Mouse (Mus musculus): ENCODE results near the gene Alox5. TPM values are rescaled to one million over a fixed set of nuclear protein-coding genes. Genes with fewer than 3 reads are reported as not detected.

Gene Alox5
- polyA plus RNA-seq, 1 experiment = 0.74 TPM

DNA sequence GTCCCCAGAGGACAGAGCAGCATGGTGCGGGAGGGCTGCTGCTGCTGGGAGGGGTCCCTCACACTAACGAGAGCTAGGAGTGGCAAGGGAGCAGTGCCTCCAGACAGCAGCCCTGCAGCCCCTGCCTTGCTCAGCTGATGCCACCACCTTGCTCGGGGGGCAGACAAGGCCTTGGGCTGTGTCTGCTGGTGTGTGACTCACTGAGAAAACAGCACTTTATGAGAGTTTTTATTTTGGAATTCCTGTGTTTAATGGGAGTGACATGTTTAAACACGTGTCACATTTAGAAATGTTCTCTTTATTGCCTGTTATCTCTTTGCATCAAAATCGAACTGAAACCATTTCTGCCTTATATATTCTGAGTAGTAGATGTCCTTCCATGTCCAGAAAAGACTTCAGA is 54.3 kb downstream of the Alox5 start:
- Histone ChIP-seq H3K27ac (ENCODE audit: insufficient read depth, low read length) (no peak overlapping the region), H3K4me1 (ENCODE audit: control insufficient read depth, insufficient read depth, low read length) (peaks cover 23% of the 10 kb centered on the region), H3K4me3 (replicated peaks; ENCODE audit: insufficient read depth, low read depth, low read length) (no peak overlapping the region), H3K27me3 (ENCODE audit: control insufficient read depth, insufficient read depth, low read length) (no peaks in the 10 kb centered on the region)
- TF ChIP-seq CTCF (IDR thresholded peaks at IDR 0.05; ENCODE audit: borderline replicate concordance, insufficient read depth, low read depth, low read length) (no peak), POLR2A (IDR thresholded peaks at IDR 0.05; ENCODE audit: borderline replicate concordance, insufficient read depth, low read length) (no peak)
- DNase-seq = no peak
- 64% methylated on average over 5 of the region's 5 CpGs for WGBS

DNA sequence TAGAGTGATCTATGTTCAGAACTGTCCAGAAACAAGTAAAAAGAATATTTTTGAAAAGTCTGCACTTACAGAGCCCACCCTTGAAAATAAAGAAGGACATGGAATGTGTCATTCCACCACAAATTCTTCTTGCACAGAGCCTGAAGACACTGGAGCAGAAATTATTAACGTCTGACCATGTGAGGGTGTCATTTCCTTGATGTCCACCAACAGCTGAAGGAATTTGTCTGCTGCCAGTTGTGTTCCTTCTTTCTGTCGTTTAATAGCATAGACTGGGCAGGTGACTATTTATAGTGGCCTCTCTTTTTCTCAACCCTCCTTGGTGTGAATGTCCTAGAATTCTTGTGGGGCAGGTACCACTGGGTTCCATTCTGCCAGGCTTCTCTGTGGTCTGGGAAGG is 54.8 kb downstream of the Alox5 start:
- Histone ChIP-seq H3K4me3 (replicated peaks; ENCODE audit: insufficient read depth, low read depth, low read length) (no peak overlapping the region), H3K27me3 (ENCODE audit: control insufficient read depth, insufficient read depth, low read length) (no peaks in the 10 kb centered on the region), H3K27ac (ENCODE audit: insufficient read depth, low read length) (no peak overlapping the region), H3K4me1 (ENCODE audit: control insufficient read depth, insufficient read depth, low read length) (peaks cover 25% of the 10 kb centered on the region)
- 43% methylated on average over 2 of the region's 2 CpGs for WGBS
- TF ChIP-seq POLR2A (IDR thresholded peaks at IDR 0.05; ENCODE audit: borderline replicate concordance, insufficient read depth, low read length) (no peak), CTCF (IDR thresholded peaks at IDR 0.05; ENCODE audit: borderline replicate concordance, insufficient read depth, low read depth, low read length) (no peak)
- DNase-seq = no peak

DNA sequence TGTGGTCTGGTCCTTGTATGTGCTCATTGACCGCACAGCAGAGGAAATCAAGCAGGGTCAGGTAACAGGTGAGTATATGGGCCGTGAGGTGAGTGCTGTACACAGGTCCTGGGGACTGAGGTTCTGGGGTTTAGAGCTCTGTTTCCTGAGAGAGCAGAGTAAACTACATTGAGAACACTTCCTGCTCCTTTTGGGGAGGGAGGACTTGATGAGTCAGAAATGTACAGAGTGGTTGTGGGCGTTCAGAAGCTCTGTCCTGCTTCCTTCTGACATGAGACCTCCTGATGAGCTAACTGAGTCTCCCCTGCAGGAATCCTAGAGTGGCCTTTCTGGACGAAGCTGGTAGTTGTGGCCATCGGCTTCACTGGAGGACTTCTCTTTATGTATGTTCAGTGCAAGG is 55.3 kb downstream of the Alox5 start:
- peaks cover 30% of the 10 kb centered on the region for H3K4me1 ChIP-seq (ENCODE audit: control insufficient read depth, insufficient read depth, low read length)
- 60% methylated on average over 5 of the region's 5 CpGs for whole genome bisulfite sequencing
- TF ChIP-seq POLR2A (IDR thresholded peaks at IDR 0.05; ENCODE audit: borderline replicate concordance, insufficient read depth, low read length) (no peak), CTCF (IDR thresholded peaks at IDR 0.05; ENCODE audit: borderline replicate concordance, insufficient read depth, low read depth, low read length) (no peak)
- H3K4me3 ChIP-seq (replicated peaks; ENCODE audit: insufficient read depth, low read depth, low read length) = no peak overlapping the region
- peak overlapping the region; percentile 23; the same call in 1 of the 2 replicates for H3K27ac ChIP-seq (ENCODE audit: insufficient read depth, low read length)
- no peak for DNase-seq
- H3K27me3 ChIP-seq (ENCODE audit: control insufficient read depth, insufficient read depth, low read length) = no peaks in the 10 kb centered on the region

DNA sequence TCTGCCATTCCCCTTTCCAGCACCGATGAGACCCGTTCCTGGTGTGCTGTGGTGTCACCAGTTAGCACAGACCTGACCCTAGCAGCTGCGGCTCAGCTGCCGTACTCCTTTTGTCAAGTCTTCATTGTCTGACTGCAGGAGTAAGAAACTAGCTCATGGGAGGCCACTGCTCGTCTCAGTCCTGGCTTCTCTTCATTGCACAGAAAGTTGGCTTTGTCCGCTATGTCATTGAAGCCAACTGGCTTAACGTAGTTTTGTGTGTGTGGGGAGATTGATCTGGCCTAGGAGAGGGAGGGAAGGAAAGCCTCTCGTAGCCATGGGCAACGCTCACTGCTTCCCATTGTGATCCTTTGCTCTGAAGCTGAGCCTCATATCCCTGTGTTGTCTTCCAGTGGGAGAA is 55.7 kb downstream of the Alox5 start:
- Histone ChIP-seq H3K4me3 (replicated peaks; ENCODE audit: insufficient read depth, low read depth, low read length) (no peak overlapping the region), H3K27ac (ENCODE audit: insufficient read depth, low read length) (peak overlapping the region; percentile 23; the same call in 1 of the 2 replicates), H3K4me1 (ENCODE audit: control insufficient read depth, insufficient read depth, low read length) (peaks cover 30% of the 10 kb centered on the region), H3K27me3 (ENCODE audit: control insufficient read depth, insufficient read depth, low read length) (no peaks in the 10 kb centered on the region)
- WGBS = 60% methylated on average over 9 of the region's 9 CpGs
- DNase-seq = no peak
- TF ChIP-seq POLR2A (IDR thresholded peaks at IDR 0.05; ENCODE audit: borderline replicate concordance, insufficient read depth, low read length) (no peak), CTCF (IDR thresholded peaks at IDR 0.05; ENCODE audit: borderline replicate concordance, insufficient read depth, low read depth, low read length) (no peak)

DNA sequence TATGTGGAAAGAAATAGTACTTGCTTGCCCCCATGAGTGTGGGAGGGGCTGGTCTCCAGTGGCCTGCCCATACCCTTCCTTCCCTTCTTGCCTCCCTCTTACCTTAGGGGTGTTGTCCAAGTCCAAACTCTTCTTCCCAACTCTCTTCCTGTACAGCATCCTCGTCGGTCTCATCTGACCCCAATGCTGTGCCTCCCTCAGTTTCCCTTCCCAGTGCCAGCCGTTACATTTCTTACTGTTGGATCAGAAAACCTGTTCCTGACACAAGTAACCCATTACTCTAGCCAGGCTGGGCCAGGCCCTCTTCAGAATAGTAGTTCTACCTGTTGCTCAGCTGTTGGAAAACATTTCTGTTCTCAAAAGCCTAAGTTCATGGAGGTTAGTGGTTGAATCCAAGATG is 58.6 kb downstream of the Alox5 start:
- Histone ChIP-seq H3K4me1 (ENCODE audit: control insufficient read depth, insufficient read depth, low read length) (peaks cover 30% of the 10 kb centered on the region), H3K27me3 (ENCODE audit: control insufficient read depth, insufficient read depth, low read length) (no peaks in the 10 kb centered on the region), H3K27ac (ENCODE audit: insufficient read depth, low read length) (peak overlapping the region; percentile 50; the same call in 1 of the 2 replicates), H3K4me3 (replicated peaks; ENCODE audit: insufficient read depth, low read depth, low read length) (no peak overlapping the region)
- TF ChIP-seq CTCF (IDR thresholded peaks at IDR 0.05; ENCODE audit: borderline replicate concordance, insufficient read depth, low read depth, low read length) (no peak), POLR2A (IDR thresholded peaks at IDR 0.05; ENCODE audit: borderline replicate concordance, insufficient read depth, low read length) (no peak)
- WGBS = 90% methylated on average over 3 of the region's 3 CpGs
- DNase-seq = no peak

DNA sequence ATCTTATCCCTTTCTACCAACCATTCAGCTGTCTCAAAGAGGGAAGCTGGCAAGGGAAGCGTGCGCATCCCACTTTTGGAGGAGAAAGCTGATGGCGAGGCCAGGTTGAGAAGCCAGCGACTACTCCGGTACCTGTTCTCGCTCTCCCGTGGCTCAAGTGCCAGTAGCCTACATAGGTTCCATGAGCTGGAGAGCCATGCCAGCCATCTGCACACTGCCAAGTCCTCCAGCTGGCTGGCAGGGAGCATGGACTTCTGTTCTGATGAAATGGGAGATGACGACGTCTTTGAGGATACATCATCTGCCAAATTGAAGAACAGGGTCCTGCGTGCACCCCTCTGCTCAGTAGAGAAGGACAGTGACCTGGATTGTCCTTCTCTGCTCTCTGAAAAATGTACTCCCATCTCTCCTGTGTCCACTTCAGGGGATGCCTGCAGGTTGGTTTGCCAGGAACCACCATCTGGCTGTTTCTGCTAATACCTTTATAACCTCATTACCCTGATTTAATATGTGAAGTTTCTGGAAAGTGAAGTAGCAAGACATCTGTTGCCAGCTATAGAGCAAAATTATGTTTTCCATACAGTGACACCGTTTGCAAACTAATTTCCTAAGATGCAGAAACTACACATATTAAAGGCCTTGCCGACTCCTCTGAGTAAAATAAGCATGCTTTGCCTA is 59.1 kb downstream of the Alox5 start:
- H3K27me3 ChIP-seq (ENCODE audit: control insufficient read depth, insufficient read depth, low read length) = no peaks in the 10 kb centered on the region
- peak overlapping the region; percentile 0 for H3K4me3 ChIP-seq (replicated peaks; ENCODE audit: insufficient read depth, low read depth, low read length)
- peaks cover 30% of the 10 kb centered on the region for H3K4me1 ChIP-seq (ENCODE audit: control insufficient read depth, insufficient read depth, low read length)
- WGBS = 10% methylated on average over 12 of the region's 12 CpGs
- TF ChIP-seq CTCF (IDR thresholded peaks at IDR 0.05; ENCODE audit: borderline replicate concordance, insufficient read depth, low read depth, low read length) (no peak), POLR2A (IDR thresholded peaks at IDR 0.05; ENCODE audit: borderline replicate concordance, insufficient read depth, low read length) (no peak)
- peak overlapping the region; percentile 78 for H3K27ac ChIP-seq (ENCODE audit: insufficient read depth, low read length)
- peak; percentile 88 to 91 for DNase-seq

DNA sequence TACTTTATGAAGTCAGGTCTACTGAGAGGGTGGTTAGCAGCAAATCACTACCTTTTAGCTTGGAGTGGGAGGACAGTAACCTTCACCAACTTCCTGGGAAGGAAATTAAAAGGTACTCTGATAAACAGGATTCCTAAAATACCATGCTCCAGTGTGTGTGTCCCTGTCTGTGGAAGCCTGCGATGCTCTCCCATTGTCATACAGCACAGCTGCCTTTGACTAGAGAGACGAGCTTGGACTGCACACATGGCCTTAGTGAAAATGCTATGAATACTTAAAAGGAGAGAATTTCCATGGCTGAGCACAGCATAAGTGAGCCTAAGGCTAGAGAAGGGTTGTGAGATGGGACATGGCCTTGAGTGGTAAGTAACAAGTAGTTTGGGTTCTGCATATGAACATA is 62.8 kb downstream of the Alox5 start:
- TF ChIP-seq CTCF (IDR thresholded peaks at IDR 0.05; ENCODE audit: borderline replicate concordance, insufficient read depth, low read depth, low read length) (no peak), POLR2A (IDR thresholded peaks at IDR 0.05; ENCODE audit: borderline replicate concordance, insufficient read depth, low read length) (no peak)
- H3K27ac ChIP-seq (ENCODE audit: insufficient read depth, low read length) = no peak overlapping the region
- 84% methylated on average over 2 of the region's 2 CpGs for WGBS
- peaks cover 25% of the 10 kb centered on the region for H3K4me1 ChIP-seq (ENCODE audit: control insufficient read depth, insufficient read depth, low read length)
- no peak for DNase-seq
- H3K4me3 ChIP-seq (replicated peaks; ENCODE audit: insufficient read depth, low read depth, low read length) = no peak overlapping the region
- H3K27me3 ChIP-seq (ENCODE audit: control insufficient read depth, insufficient read depth, low read length) = no peaks in the 10 kb centered on the region

DNA sequence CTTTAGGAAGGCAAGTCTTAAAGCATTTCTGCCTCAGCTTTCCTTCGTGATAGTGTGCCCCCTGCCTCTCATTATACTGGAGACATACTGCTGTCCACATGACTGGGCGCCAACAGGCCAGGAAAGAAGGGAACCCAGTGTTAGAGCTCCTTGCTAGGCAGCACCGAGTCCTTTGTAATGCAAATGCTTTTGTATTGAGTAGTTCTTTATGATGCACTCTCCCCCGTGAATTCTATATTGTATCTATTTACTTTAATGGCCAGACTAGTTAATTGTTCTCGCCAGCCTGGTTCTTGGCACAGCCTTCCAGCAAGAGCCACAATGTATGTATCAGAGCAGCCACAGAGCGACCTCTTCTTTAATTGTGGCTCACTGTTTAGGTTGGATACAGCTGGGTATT is 63.4 kb downstream of the Alox5 start:
- no peaks in the 10 kb centered on the region for H3K27me3 ChIP-seq (ENCODE audit: control insufficient read depth, insufficient read depth, low read length)
- no peak overlapping the region for H3K27ac ChIP-seq (ENCODE audit: insufficient read depth, low read length)
- 71% methylated on average over 6 of the region's 6 CpGs for WGBS
- no peak for TF ChIP-seq POLR2A (IDR thresholded peaks at IDR 0.05; ENCODE audit: borderline replicate concordance, insufficient read depth, low read length)
- no peak for TF ChIP-seq CTCF (IDR thresholded peaks at IDR 0.05; ENCODE audit: borderline replicate concordance, insufficient read depth, low read depth, low read length)
- H3K4me1 ChIP-seq (ENCODE audit: control insufficient read depth, insufficient read depth, low read length) = peaks cover 20% of the 10 kb centered on the region
- no peak for DNase-seq
- no peak overlapping the region for H3K4me3 ChIP-seq (replicated peaks; ENCODE audit: insufficient read depth, low read depth, low read length)
